Mouse (Mus musculus): ENCODE measurements at regions not wholly inside any gene's neighbourhood (a gene's known extent, or its start where the extent isn't known, plus 50 kb on each side); places are given as distances from the start of the nearest gene placed in this dataset.

GRCm38 (mm10) chr1:12466255-12466654 lies 1052.3 kb downstream of the A830018L16Rik start:
- no peaks in the 10 kb centered on the region for H3K9me3 ChIP-seq (ENCODE audit: control insufficient read depth, low read length)
- no peaks in the 10 kb centered on the region for H3K36me3 ChIP-seq (ENCODE audit: control insufficient read depth, insufficient read depth, low read length)
- H3K9ac ChIP-seq (ENCODE audit: low read length), result no peak overlapping the region
- no peak overlapping the region for H3K4me2 ChIP-seq (ENCODE audit: low read depth, severe bottlenecking)
- 85% methylated on average over 2 of the region's 2 CpGs for WGBS
- no peak overlapping the region for H3K4me3 ChIP-seq (ENCODE audit: low read depth, low read length)
- DNase-seq (ENCODE audit: low spot score) (no peak), ATAC-seq (ENCODE audit: insufficient number of reproducible peaks, low FRiP score, low TSS enrichment, low read depth) (no peak)
- H3K27ac ChIP-seq (replicated peaks; ENCODE audit: low read depth, low read length), result no peak overlapping the region
- H3K4me1 ChIP-seq (ENCODE audit: control insufficient read depth, insufficient read depth, low read length), result no peaks in the 10 kb centered on the region
- H3K27me3 ChIP-seq (ENCODE audit: control insufficient read depth, insufficient read depth, low read length), result no peaks in the 10 kb centered on the region

GRCm38 (mm10) chr1:12478983-12479763 lies 1065.3 kb downstream of the A830018L16Rik start:
- no peaks in the 10 kb centered on the region for H3K4me1 ChIP-seq (ENCODE audit: control insufficient read depth, insufficient read depth, low read length)
- no peak overlapping the region for H3K9ac ChIP-seq (ENCODE audit: low read length)
- no peak; the same call in 1 of the 2 replicates for ATAC-seq (ENCODE audit: insufficient number of reproducible peaks, low FRiP score, low TSS enrichment, low read depth)
- H3K27ac ChIP-seq (replicated peaks; ENCODE audit: low read depth, low read length), result no peak overlapping the region
- H3K4me2 ChIP-seq (ENCODE audit: low read depth, severe bottlenecking), result no peak overlapping the region
- no peaks in the 10 kb centered on the region for H3K9me3 ChIP-seq (ENCODE audit: control insufficient read depth, low read length)
- 26% methylated on average over 5 of the region's 5 CpGs for WGBS
- no peak overlapping the region for H3K4me3 ChIP-seq (ENCODE audit: low read depth, low read length)
- DNase-seq (ENCODE audit: low spot score), result no peak
- no peaks in the 10 kb centered on the region for H3K36me3 ChIP-seq (ENCODE audit: control insufficient read depth, insufficient read depth, low read length)
- H3K27me3 ChIP-seq (ENCODE audit: control insufficient read depth, insufficient read depth, low read length), result no peaks in the 10 kb centered on the region

- Histone ChIP-seq H3K27me3 (ENCODE audit: control insufficient read depth, insufficient read depth, low read length) (no peaks in the 10 kb centered on the region), H3K27ac (replicated peaks; ENCODE audit: low read depth, low read length) (no peak overlapping the region), H3K4me3 (ENCODE audit: low read depth, low read length) (no peak overlapping the region), H3K9me3 (ENCODE audit: control insufficient read depth, low read length) (no peaks in the 10 kb centered on the region), H3K36me3 (ENCODE audit: control insufficient read depth, insufficient read depth, low read length) (no peaks in the 10 kb centered on the region), H3K4me2 (ENCODE audit: low read depth, severe bottlenecking) (no peak overlapping the region), H3K9ac (ENCODE audit: low read length) (no peak overlapping the region), H3K4me1 (ENCODE audit: control insufficient read depth, insufficient read depth, low read length) (peaks cover 4% of the 10 kb centered on the region)
- 33% methylated on average over 3 of the region's 3 CpGs for WGBS
- ATAC-seq (ENCODE audit: insufficient number of reproducible peaks, low FRiP score, low TSS enrichment, low read depth) (no peak), DNase-seq (ENCODE audit: low spot score) (peak; percentile 52)
Observed at GRCm38 (mm10) chr1:12500442-12500841, 1086.5 kb downstream of the A830018L16Rik start.

GRCm38 (mm10) chr1:12507997-12508396 lies 1094.1 kb downstream of the A830018L16Rik start:
- H3K4me2 ChIP-seq (ENCODE audit: low read depth, severe bottlenecking), result no peak overlapping the region
- DNase-seq (ENCODE audit: low spot score), result no peak
- no peak overlapping the region for H3K27ac ChIP-seq (replicated peaks; ENCODE audit: low read depth, low read length)
- H3K36me3 ChIP-seq (ENCODE audit: control insufficient read depth, insufficient read depth, low read length), result no peaks in the 10 kb centered on the region
- ATAC-seq (ENCODE audit: insufficient number of reproducible peaks, low FRiP score, low TSS enrichment, low read depth), result no peak
- H3K27me3 ChIP-seq (ENCODE audit: control insufficient read depth, insufficient read depth, low read length), result no peaks in the 10 kb centered on the region
- H3K9me3 ChIP-seq (ENCODE audit: control insufficient read depth, low read length), result no peaks in the 10 kb centered on the region
- no peak overlapping the region for H3K9ac ChIP-seq (ENCODE audit: low read length)
- no peaks in the 10 kb centered on the region for H3K4me1 ChIP-seq (ENCODE audit: control insufficient read depth, insufficient read depth, low read length)
- no peak overlapping the region for H3K4me3 ChIP-seq (ENCODE audit: low read depth, low read length)
- 73% methylated on average over 3 of the region's 3 CpGs for WGBS

- DNase-seq (ENCODE audit: low spot score) (peak; percentile 61), ATAC-seq (ENCODE audit: insufficient number of reproducible peaks, low FRiP score, low TSS enrichment, low read depth) (peak; percentile 84; the same call in 1 of the 2 replicates)
- Histone ChIP-seq H3K4me2 (ENCODE audit: low read depth, severe bottlenecking) (peak overlapping the region; percentile 25; the same call in 1 of the 2 replicates), H3K4me3 (ENCODE audit: low read depth, low read length) (no peak overlapping the region), H3K9me3 (ENCODE audit: control insufficient read depth, low read length) (no peaks in the 10 kb centered on the region), H3K27me3 (ENCODE audit: control insufficient read depth, insufficient read depth, low read length) (no peaks in the 10 kb centered on the region), H3K9ac (ENCODE audit: low read length) (no peak overlapping the region), H3K4me1 (ENCODE audit: control insufficient read depth, insufficient read depth, low read length) (no peaks in the 10 kb centered on the region), H3K27ac (replicated peaks; ENCODE audit: low read depth, low read length) (peak overlapping the region; percentile 68; the same call in 1 of the 2 replicates), H3K36me3 (ENCODE audit: control insufficient read depth, insufficient read depth, low read length) (no peaks in the 10 kb centered on the region)
- 19% methylated on average over 10 of the region's 10 CpGs for WGBS
Observed at GRCm38 (mm10) chr1:12510129-12510816, 1096.4 kb downstream of the A830018L16Rik start.

GRCm38 (mm10) chr1:12519601-12520000 lies 1105.7 kb downstream of the A830018L16Rik start:
- H3K27me3 ChIP-seq (ENCODE audit: control insufficient read depth, insufficient read depth, low read length), result no peaks in the 10 kb centered on the region
- no peak for ATAC-seq (ENCODE audit: insufficient number of reproducible peaks, low FRiP score, low TSS enrichment, low read depth)
- H3K9me3 ChIP-seq (ENCODE audit: control insufficient read depth, low read length), result no peaks in the 10 kb centered on the region
- no peak overlapping the region for H3K4me3 ChIP-seq (ENCODE audit: low read depth, low read length)
- no peak overlapping the region for H3K27ac ChIP-seq (replicated peaks; ENCODE audit: low read depth, low read length)
- no peak overlapping the region for H3K9ac ChIP-seq (ENCODE audit: low read length)
- H3K4me2 ChIP-seq (ENCODE audit: low read depth, severe bottlenecking), result no peak overlapping the region
- no peaks in the 10 kb centered on the region for H3K4me1 ChIP-seq (ENCODE audit: control insufficient read depth, insufficient read depth, low read length)
- DNase-seq (ENCODE audit: low spot score), result no peak
- 80% methylated on average over 4 of the region's 4 CpGs for WGBS
- no peaks in the 10 kb centered on the region for H3K36me3 ChIP-seq (ENCODE audit: control insufficient read depth, insufficient read depth, low read length)

- Histone ChIP-seq H3K36me3 (ENCODE audit: control insufficient read depth, insufficient read depth, low read length) (no peaks in the 10 kb centered on the region), H3K4me1 (ENCODE audit: control insufficient read depth, insufficient read depth, low read length) (no peaks in the 10 kb centered on the region), H3K9me3 (ENCODE audit: control insufficient read depth, low read length) (no peaks in the 10 kb centered on the region), H3K4me3 (ENCODE audit: low read depth, low read length) (no peak overlapping the region), H3K27ac (replicated peaks; ENCODE audit: low read depth, low read length) (no peak overlapping the region), H3K9ac (ENCODE audit: low read length) (no peak overlapping the region), H3K27me3 (ENCODE audit: control insufficient read depth, insufficient read depth, low read length) (no peaks in the 10 kb centered on the region), H3K4me2 (ENCODE audit: low read depth, severe bottlenecking) (no peak overlapping the region)
- ATAC-seq (ENCODE audit: insufficient number of reproducible peaks, low FRiP score, low TSS enrichment, low read depth), result no peak
- WGBS, result 46% methylated on average over 4 of the region's 4 CpGs
- no peak for DNase-seq (ENCODE audit: low spot score)
Observed at GRCm38 (mm10) chr1:12555859-12556258, 1142.0 kb downstream of the A830018L16Rik start.

GRCm38 (mm10) chr1:12571755-12572358 lies 1158.0 kb downstream of the A830018L16Rik start:
- Histone ChIP-seq H3K4me2 (ENCODE audit: low read depth, severe bottlenecking) (no peak overlapping the region), H3K4me3 (ENCODE audit: low read depth, low read length) (no peak overlapping the region)

More at GRCm38 (mm10) chr1:12571755-12572358, 1158.0 kb downstream of the A830018L16Rik start:
- DNase-seq (ENCODE audit: low spot score) (no peak), ATAC-seq (ENCODE audit: insufficient number of reproducible peaks, low FRiP score, low TSS enrichment, low read depth) (no peak; the same call in 1 of the 2 replicates)
- Histone ChIP-seq H3K9me3 (ENCODE audit: control insufficient read depth, low read length) (no peaks in the 10 kb centered on the region), H3K4me1 (ENCODE audit: control insufficient read depth, insufficient read depth, low read length) (no peaks in the 10 kb centered on the region), H3K36me3 (ENCODE audit: control insufficient read depth, insufficient read depth, low read length) (no peaks in the 10 kb centered on the region), H3K27me3 (ENCODE audit: control insufficient read depth, insufficient read depth, low read length) (no peaks in the 10 kb centered on the region), H3K9ac (ENCODE audit: low read length) (no peak overlapping the region), H3K27ac (replicated peaks; ENCODE audit: low read depth, low read length) (no peak overlapping the region)
- WGBS, result 72% methylated on average over 7 of the region's 7 CpGs
